Mouse (Mus musculus) kidney, postnatal 14 days (tissue): ENCODE data around the gene Anks1b.

Source experiments
- DNase-seq: peaks from one replicate; pipeline ENCODE4 v3.0.0; 2022; ENCODE audit warnings: mixed read lengths

The Anks1b gene

GRCm38 (mm10) chr10:90753106-90753505 lies 879.8 kb downstream of the Anks1b start:
- DNase-seq = no peak

GRCm38 (mm10) chr10:90757773-90758172 lies 884.5 kb downstream of the Anks1b start:
- DNase-seq = no peak

DNA sequence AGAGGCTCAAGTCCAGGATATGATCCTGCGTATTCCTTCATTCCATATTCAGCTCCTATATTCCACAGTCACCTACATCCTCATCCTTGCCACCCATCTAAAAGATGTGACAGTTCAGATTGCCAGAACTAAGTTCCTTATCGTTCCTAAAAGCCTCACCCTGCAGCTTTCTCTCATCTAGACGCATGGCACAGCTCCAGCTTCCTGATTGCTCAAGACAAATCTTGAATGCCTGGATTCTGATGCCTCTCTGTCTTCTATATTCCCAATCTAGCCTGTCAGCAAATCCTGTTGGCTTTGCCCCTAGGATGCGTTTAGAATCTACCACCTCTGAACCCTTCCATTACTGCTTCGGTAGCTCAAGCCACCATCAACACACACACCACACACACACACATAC lies 886.6 kb downstream of the Anks1b start:
- no peak for DNase-seq

- DNase-seq = no peak
Measured at GRCm38 (mm10) chr10:90766261-90766660, 893.0 kb downstream of the Anks1b start.

GRCm38 (mm10) chr10:90770403-90770955 lies 897.2 kb downstream of the Anks1b start:
- no peak for DNase-seq

GRCm38 (mm10) chr10:90771046-90771445 lies 897.7 kb downstream of the Anks1b start:
- DNase-seq = no peak

DNA sequence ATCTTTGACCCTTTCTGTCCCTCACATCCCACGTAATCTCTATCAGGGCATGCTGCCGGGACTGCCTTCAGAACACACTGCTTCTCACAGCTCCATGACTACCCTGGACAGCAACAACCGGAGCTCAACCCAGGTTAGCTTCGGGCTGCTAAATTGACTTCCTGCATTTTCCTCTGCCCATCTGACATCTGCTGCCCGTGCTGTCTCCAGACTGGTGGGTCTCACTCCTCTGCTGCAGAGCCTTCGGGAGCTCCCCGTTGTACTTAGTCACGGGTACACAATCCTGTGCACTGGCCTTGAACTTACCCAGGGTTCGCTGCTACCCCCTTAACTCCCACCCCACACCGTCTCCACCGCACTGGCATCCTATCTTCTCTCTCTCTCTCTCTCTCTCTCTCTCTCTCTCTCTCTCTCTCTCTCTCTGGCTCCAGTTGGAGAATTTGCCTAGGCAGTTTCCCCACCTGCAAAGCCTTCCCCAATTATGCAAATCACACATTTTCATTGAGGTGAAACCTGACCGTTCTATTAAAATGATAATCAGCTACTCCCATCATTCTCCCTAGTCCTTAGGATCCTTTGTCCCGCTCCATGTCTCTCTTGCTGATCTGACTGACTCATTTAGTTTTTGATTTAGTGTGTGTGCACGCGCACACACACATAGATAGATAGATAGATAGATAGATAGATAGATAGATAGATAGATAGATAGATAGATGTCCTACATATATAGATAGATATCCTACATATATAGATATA lies 898.3 kb downstream of the Anks1b start:
- DNase-seq = no peak

DNA sequence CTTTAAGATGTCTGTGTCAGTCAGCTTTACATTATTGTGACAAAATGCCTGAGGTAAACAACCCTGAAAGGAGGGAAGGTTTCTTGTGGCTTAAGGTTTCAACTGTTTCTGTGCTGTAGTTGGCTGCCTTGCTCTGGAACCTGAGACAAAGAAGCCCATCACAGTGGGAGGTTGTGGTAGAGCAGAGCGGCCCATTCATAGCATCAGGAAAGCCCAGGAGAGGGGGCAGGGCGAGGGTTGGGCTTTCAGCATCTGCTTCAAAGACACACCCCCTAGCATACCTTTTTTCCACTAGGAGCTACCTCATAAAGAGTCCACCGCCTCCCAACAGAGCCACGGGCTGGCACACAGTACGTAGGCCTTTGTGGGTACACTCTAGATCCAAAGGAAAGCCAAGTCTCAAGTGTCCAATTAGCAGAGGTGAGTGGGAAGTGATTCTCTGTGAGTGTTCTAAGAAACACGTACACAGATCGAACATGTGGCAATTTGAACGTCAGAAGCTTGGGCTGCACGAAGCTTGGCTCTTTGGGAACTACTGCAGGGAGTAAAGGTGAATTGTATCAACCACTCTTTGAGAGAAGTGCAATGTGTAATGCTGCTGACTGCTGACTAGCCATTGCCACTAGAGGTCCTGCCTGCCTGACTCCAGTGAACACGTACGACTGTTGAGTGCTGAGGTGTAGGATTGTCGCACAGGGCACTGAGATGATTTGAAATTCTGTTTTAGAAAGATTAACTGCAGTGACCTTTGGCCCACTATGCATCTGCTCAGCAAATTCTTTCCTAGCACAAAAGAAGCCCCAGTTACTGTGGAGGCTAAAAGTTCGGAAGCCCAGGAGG lies 906.5 kb downstream of the Anks1b start:
- DNase-seq = no peak

DNA sequence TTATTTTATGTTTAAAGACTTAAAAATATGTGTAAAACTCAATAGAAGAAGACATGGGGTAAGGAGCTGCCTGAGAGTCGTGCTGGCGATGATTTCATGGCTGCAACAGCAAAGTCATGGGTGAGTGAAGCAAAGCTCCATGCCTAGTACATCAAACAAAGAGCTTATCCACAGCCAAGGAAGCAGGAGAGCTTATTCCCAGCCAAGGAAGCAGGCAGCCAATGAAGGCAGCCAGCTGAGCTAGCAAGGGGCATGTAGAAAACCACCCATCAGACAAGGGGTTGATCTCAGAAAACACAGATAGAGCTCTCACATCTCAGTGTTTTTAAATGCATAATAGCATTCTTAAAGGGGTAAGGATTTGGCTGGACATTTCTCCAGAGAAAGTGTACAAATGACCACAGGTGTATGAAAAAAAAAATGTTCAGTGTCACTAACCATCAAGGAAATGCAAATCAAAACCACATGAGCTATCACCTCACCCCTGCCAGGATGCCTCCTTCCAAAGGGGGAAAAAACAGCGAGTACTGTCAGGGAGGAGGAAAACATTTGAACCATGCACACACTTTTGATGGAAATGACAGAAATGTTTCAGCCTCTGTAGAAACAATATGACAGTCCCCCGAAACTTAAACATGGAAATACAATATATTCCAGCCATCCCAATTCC lies 911.8 kb downstream of the Anks1b start:
- DNase-seq = no peak

DNA sequence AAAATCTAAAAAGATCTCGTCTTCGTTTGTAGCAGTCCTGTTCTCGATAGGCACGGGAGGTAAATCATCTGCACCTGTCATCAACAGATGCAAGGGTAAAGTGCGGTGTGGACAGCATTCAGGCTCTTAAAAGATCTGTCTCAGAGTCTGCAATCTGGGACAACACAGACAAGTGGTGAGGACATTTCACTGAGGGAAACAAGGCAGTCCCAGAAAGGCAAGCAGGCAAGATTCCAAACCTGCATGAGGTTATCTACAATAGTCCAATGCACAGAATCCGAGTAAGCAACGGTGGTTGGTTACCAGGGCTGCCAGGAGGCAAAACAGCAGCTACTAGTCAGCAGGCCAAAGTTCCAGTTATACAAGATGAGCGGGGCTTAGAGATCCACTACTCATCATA lies 912.4 kb downstream of the Anks1b start:
- no peak for DNase-seq

- DNase-seq = no peak
Measured at GRCm38 (mm10) chr10:90803112-90803511, 929.8 kb downstream of the Anks1b start.

DNA sequence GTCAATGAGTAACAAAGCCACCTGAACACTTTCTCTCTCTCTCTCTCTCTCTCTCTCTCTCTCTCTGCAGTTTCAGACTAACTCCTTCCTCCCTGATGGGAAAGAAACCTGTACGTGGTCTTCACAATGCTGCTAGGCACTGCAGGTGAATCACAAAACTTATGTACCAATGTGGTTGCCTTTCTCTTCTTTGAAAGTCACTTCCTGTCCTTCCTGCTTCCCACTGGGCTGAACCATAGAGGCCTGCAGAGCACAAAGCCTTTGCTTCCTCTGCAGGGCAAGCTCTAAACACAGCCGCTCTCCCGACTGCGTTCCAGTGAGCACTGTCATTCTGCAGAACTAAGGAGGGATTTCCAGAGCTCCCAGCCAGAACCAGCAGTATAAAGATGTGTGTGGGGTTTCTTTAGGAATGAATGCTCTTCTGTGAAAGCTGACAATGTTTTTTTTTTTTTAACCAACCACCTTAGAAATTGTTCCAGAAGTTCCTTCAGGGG lies 931.3 kb downstream of the Anks1b start:
- DNase-seq = no peak

DNA sequence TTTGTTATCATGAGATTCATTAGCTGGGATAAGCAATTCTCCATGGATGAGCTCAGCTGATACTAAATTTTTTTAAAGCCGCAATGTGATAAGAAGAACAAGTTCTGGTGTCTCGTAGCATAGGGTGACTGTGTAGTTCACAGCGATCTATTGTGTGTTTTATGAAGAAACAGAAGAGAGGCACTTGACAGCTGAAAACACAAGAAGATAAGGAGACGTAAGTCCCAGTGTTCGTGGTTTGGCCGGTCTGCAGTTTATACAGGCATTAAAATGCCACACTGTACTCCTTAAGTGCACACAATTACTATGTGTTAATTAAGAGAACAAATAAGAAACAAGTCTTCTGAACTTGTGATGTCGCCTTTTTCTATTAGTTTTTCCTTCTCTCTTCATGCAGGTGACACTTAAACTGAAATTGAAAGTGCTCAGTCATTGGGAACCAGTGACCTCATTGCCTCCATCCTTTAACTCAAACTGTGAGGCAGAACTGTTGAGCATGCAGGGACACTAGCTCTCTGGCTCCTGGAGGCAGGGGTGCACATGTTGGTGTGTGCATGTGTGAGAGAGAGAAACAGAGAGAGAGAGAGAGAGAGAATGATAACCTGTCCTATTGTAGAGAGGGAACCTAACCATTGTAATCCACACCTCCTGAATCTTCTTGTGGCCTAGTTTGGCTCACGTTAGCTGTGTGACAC lies 935.5 kb downstream of the Anks1b start:
- no peak for DNase-seq

- DNase-seq = no peak
Measured at GRCm38 (mm10) chr10:90809911-90810590, 936.7 kb downstream of the Anks1b start.

- no peak for DNase-seq
Measured at GRCm38 (mm10) chr10:90811446-90811845, 938.1 kb downstream of the Anks1b start.

DNA sequence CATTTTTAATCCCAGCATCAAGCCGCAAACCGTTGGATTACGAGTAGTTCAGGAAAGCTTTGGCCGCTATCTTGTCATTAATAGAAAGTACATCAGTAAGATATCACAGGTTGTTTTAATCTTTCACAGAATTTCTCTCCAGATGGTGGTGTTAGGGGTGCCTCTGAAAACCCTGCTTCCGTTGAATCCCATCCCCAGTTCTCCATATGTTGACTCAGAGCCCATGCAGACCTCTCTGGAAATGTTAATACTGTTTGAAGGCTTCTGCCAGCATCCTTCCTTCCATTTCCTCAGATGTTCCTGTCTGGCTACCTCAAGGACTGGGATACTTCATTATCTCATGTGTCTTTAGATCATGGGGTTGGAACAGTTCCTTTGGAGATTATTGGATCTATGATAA lies 940.0 kb downstream of the Anks1b start:
- DNase-seq = no peak

- DNase-seq = no peak
Measured at GRCm38 (mm10) chr10:90814412-90814811, 941.1 kb downstream of the Anks1b start.

DNA sequence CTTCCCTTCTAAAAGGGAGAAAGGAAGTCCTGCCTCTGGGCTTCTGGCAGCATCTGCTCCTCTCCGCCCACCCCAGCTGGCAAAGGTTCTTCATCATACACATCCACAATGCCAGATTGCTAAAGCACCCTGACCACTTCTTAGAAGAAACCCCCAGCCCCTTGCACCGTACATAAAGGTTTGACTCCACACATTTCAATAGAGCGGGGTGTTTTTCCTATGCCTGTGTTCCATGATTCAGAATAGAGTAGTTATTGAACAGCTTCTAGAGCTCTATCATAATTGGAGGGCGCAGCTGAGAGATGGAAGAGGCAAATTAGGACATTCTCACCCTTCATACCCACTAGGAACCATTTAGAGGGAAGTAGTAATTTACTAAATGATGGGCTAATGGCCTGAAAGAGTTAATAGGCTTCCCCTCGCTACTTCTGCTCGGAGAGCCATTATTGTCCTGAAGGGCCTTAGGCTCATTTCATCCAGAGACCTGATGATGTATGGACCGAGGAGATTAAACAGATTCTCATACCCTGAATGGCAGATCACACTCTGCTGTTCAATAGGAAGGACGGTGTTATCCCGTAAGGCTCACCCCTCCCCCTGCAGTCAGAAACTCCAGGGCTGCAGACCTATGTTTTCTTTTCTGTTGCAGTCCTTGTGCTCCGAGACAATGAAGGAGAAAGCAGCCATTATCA lies 945.1 kb downstream of the Anks1b start:
- DNase-seq = no peak

- peak; percentile 20 for DNase-seq
Measured at GRCm38 (mm10) chr10:90823438-90823837, 950.1 kb downstream of the Anks1b start.

- DNase-seq = no peak
Measured at GRCm38 (mm10) chr10:90824692-90825091, 951.4 kb downstream of the Anks1b start.

DNA sequence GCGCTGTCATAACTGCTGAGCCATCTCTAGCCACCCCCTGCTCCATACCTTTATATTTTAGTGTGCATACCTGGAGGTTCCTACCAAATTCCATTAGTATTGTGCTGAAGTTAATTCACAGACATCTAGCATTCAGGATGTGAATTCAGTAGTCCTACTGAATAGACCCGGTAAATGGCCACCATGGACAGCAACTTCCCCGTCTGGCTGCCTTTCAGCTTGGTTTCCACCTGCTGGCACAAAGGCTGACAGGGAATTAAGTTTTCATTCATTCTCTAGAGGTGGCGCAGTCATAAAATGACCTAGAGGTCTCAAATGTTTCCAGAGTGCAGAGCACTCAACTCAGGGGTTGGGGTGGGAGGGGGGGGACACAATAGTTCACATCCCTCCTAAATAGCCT lies 953.6 kb downstream of the Anks1b start:
- DNase-seq = peak; percentile 25
